Mouse (Mus musculus): Measurements from ENCODE around the gene Dnajc19. TPM values are rescaled to one million over a fixed set of nuclear protein-coding genes. Genes with fewer than 3 reads are reported as not detected.
"Not testable (repeated sequence)": the region's sequence is repeated elsewhere in the genome, so short reads cannot be mapped to it uniquely, and the experiment has no call there.

Dnajc19 gene
- polyA plus RNA-seq, 1 experiment: 64.9 TPM

- Histone ChIP-seq H3K4me1 (ENCODE audit: control insufficient read depth, insufficient read depth, low read length) (no peaks in the 10 kb centered on the region), H3K27ac (ENCODE audit: insufficient read depth, low read length) (no peak overlapping the region), H3K4me3 (ENCODE audit: insufficient read depth, low read length) (no peak overlapping the region)
- TF ChIP-seq POLR2A (IDR thresholded peaks at IDR 0.05; ENCODE audit: extremely low read depth, insufficient read depth, low read length) (no peak), CTCF (IDR thresholded peaks at IDR 0.05; ENCODE audit: extremely low read depth, insufficient read depth, low read length) (no peak)
Measured at GRCm38 (mm10) chr3:34103902-34104672, 23.0 kb upstream of the Dnajc19 start.

- H3K4me1 ChIP-seq (ENCODE audit: control insufficient read depth, insufficient read depth, low read length): no peaks in the 10 kb centered on the region
- TF ChIP-seq POLR2A (IDR thresholded peaks at IDR 0.05; ENCODE audit: extremely low read depth, insufficient read depth, low read length) (no peak), CTCF (IDR thresholded peaks at IDR 0.05; ENCODE audit: extremely low read depth, insufficient read depth, low read length) (no peak)
- H3K4me3 ChIP-seq (ENCODE audit: insufficient read depth, low read length): no peak overlapping the region
- H3K27ac ChIP-seq (ENCODE audit: insufficient read depth, low read length): no peak overlapping the region; the same call in 1 of the 2 replicates
Measured at GRCm38 (mm10) chr3:34102891-34103290, 21.8 kb upstream of the Dnajc19 start.

- TF ChIP-seq POLR2A (IDR thresholded peaks at IDR 0.05; ENCODE audit: extremely low read depth, insufficient read depth, low read length) (no peak), CTCF (IDR thresholded peaks at IDR 0.05; ENCODE audit: extremely low read depth, insufficient read depth, low read length) (no peak)
- Histone ChIP-seq H3K4me1 (ENCODE audit: control insufficient read depth, insufficient read depth, low read length) (peaks cover 2% of the 10 kb centered on the region; the same call in 1 of the 2 replicates), H3K4me3 (ENCODE audit: insufficient read depth, low read length) (no peak overlapping the region), H3K27ac (ENCODE audit: insufficient read depth, low read length) (no peak overlapping the region)
Measured at GRCm38 (mm10) chr3:34083655-34084054, 2.5 kb upstream of the Dnajc19 start.

- Histone ChIP-seq H3K27ac (ENCODE audit: insufficient read depth, low read length) (no peak overlapping the region), H3K4me3 (ENCODE audit: insufficient read depth, low read length) (peak overlapping the region; percentile 92; the same call in 1 of the 2 replicates), H3K4me1 (ENCODE audit: control insufficient read depth, insufficient read depth, low read length) (peaks cover 2% of the 10 kb centered on the region; the same call in 1 of the 2 replicates)
- no peak for TF ChIP-seq CTCF (IDR thresholded peaks at IDR 0.05; ENCODE audit: extremely low read depth, insufficient read depth, low read length)
- TF ChIP-seq POLR2A (IDR thresholded peaks at IDR 0.05; ENCODE audit: extremely low read depth, insufficient read depth, low read length): no peak
Measured at GRCm38 (mm10) chr3:34081929-34082328, 808 bp upstream of the Dnajc19 start.

GRCm38 (mm10) chr3:34076058-34076759 lies 4.9 kb downstream of the Dnajc19 start:
- peaks cover 2% of the 10 kb centered on the region; the same call in 1 of the 2 replicates for H3K4me1 ChIP-seq (ENCODE audit: control insufficient read depth, insufficient read depth, low read length)
- TF ChIP-seq POLR2A (IDR thresholded peaks at IDR 0.05; ENCODE audit: extremely low read depth, insufficient read depth, low read length) (no peak), CTCF (IDR thresholded peaks at IDR 0.05; ENCODE audit: extremely low read depth, insufficient read depth, low read length) (no peak)

GRCm38 (mm10) chr3:34072726-34073125 lies 8.4 kb downstream of the Dnajc19 start:
- Histone ChIP-seq H3K4me3 (ENCODE audit: insufficient read depth, low read length) (no peak overlapping the region), H3K4me1 (ENCODE audit: control insufficient read depth, insufficient read depth, low read length) (no peaks in the 10 kb centered on the region), H3K27ac (ENCODE audit: insufficient read depth, low read length) (no peak overlapping the region)
- TF ChIP-seq POLR2A (IDR thresholded peaks at IDR 0.05; ENCODE audit: extremely low read depth, insufficient read depth, low read length): no peak
- no peak for TF ChIP-seq CTCF (IDR thresholded peaks at IDR 0.05; ENCODE audit: extremely low read depth, insufficient read depth, low read length)

More at GRCm38 (mm10) chr3:34076058-34076759, 4.9 kb downstream of the Dnajc19 start:
- H3K4me3 ChIP-seq (ENCODE audit: insufficient read depth, low read length): no peak overlapping the region
- no peak overlapping the region for H3K27ac ChIP-seq (ENCODE audit: insufficient read depth, low read length)

GRCm38 (mm10) chr3:34068943-34069342 lies 12.2 kb downstream of the Dnajc19 start:
- H3K4me1 ChIP-seq (ENCODE audit: control insufficient read depth, insufficient read depth, low read length); H3K4me3 ChIP-seq (ENCODE audit: insufficient read depth, low read length); H3K27ac ChIP-seq (ENCODE audit: insufficient read depth, low read length): not testable (repeated sequence)

GRCm38 (mm10) chr3:34062352-34062751 lies 18.8 kb downstream of the Dnajc19 start:
- Histone ChIP-seq H3K27ac (ENCODE audit: insufficient read depth, low read length) (no peak overlapping the region), H3K4me3 (ENCODE audit: insufficient read depth, low read length) (no peak overlapping the region), H3K4me1 (ENCODE audit: control insufficient read depth, insufficient read depth, low read length) (no peaks in the 10 kb centered on the region)
- TF ChIP-seq CTCF (IDR thresholded peaks at IDR 0.05; ENCODE audit: extremely low read depth, insufficient read depth, low read length) (no peak), POLR2A (IDR thresholded peaks at IDR 0.05; ENCODE audit: extremely low read depth, insufficient read depth, low read length) (no peak)

GRCm38 (mm10) chr3:34041990-34042389 lies 39.1 kb downstream of the Dnajc19 start:
- Histone ChIP-seq H3K27ac (ENCODE audit: insufficient read depth, low read length) (no peak overlapping the region), H3K4me1 (ENCODE audit: control insufficient read depth, insufficient read depth, low read length) (no peaks in the 10 kb centered on the region; the same call in 1 of the 2 replicates), H3K4me3 (ENCODE audit: insufficient read depth, low read length) (no peak overlapping the region)
- TF ChIP-seq POLR2A (IDR thresholded peaks at IDR 0.05; ENCODE audit: extremely low read depth, insufficient read depth, low read length): no peak

- H3K4me3 ChIP-seq (ENCODE audit: insufficient read depth, low read length): no peak overlapping the region
- no peak overlapping the region for H3K27ac ChIP-seq (ENCODE audit: insufficient read depth, low read length)
- TF ChIP-seq POLR2A (IDR thresholded peaks at IDR 0.05; ENCODE audit: extremely low read depth, insufficient read depth, low read length) (no peak), CTCF (IDR thresholded peaks at IDR 0.05; ENCODE audit: extremely low read depth, insufficient read depth, low read length) (no peak)
- peaks cover 2% of the 10 kb centered on the region; the same call in 1 of the 2 replicates for H3K4me1 ChIP-seq (ENCODE audit: control insufficient read depth, insufficient read depth, low read length)
Measured at GRCm38 (mm10) chr3:34035706-34036105, 45.4 kb downstream of the Dnajc19 start.

Data from cortical plate, adult 2 months (tissue).